Mouse (Mus musculus) Muller cell, postnatal 12 days (primary cell): ENCODE results near the gene Ggn.
A peak's percentile ranks its signal among the peaks of the same experiment; 100 is the strongest.
"Not testable (repeated sequence)": the region's sequence is repeated elsewhere in the genome, so short reads cannot be mapped to it uniquely, and the experiment has no call there.

Experiments used
- DNase-seq: peaks from one replicate; pipeline ENCODE4 v3.0.0-alpha.2; 2015; ENCODE audit errors: inconsistent ontology term

Gene Ggn

GRCm38 (mm10) chr7:29170066-29170754, at the start of gene Ggn, which contains the start of gene Spred3:
Gene Ggn (plus strand): TSS chr7:29170210.
Gene Spred3 (minus strand): TSS chr7:29170411.
- peak; percentile 89 for DNase-seq

GRCm38 (mm10) chr7:29122821-29123220, 47.2 kb upstream of the Ggn start:
- no peak for DNase-seq

GRCm38 (mm10) chr7:29123531-29124358, 46.3 kb upstream of the Ggn start:
- DNase-seq, result no peak

GRCm38 (mm10) chr7:29124970-29125369, 45.0 kb upstream of the Ggn start, which contains the start of gene Ryr1:
Gene Ryr1 (minus strand): TSS chr7:29125179.
- peak; percentile 70 for DNase-seq

GRCm38 (mm10) chr7:29126173-29126915, 43.7 kb upstream of the Ggn start:
- no peak for DNase-seq

- no peak for DNase-seq
Measured at GRCm38 (mm10) chr7:29128725-29129124, 41.3 kb upstream of the Ggn start.

- DNase-seq, result no peak
Measured at GRCm38 (mm10) chr7:29134230-29134629, 35.8 kb upstream of the Ggn start.

GRCm38 (mm10) chr7:29134693-29135386, 35.2 kb upstream of the Ggn start, which contains the start of gene Rasgrp4:
Gene Rasgrp4 (plus strand): TSS chr7:29134851.
- no peak for DNase-seq

GRCm38 (mm10) chr7:29137429-29137828, 32.6 kb upstream of the Ggn start:
- DNase-seq, result no peak

- DNase-seq, result not testable (repeated sequence)
Measured at GRCm38 (mm10) chr7:29139237-29139636, 30.8 kb upstream of the Ggn start.

GRCm38 (mm10) chr7:29141416-29141815, 28.6 kb upstream of the Ggn start:
- DNase-seq, result no peak

- no peak for DNase-seq
Measured at GRCm38 (mm10) chr7:29144006-29144405, 26.0 kb upstream of the Ggn start.

GRCm38 (mm10) chr7:29146625-29147367, 23.2 kb upstream of the Ggn start:
- no peak for DNase-seq

- no peak for DNase-seq
Measured at GRCm38 (mm10) chr7:29148771-29149170, 21.2 kb upstream of the Ggn start.

- DNase-seq, result no peak
Measured at GRCm38 (mm10) chr7:29151486-29151885, 18.5 kb upstream of the Ggn start.

- no peak for DNase-seq
Measured at GRCm38 (mm10) chr7:29154018-29154720, 15.8 kb upstream of the Ggn start.

GRCm38 (mm10) chr7:29155196-29155837, 14.7 kb upstream of the Ggn start:
- peak; percentile 91 for DNase-seq

GRCm38 (mm10) chr7:29155838-29156782, 13.9 kb upstream of the Ggn start, which contains the start of gene Fam98c:
Gene Fam98c (minus strand): TSS chr7:29156234.
- DNase-seq, result peak; percentile 90
